Mouse (Mus musculus): ENCODE data around the gene Psmd3. TPM values are rescaled to one million over a fixed set of nuclear protein-coding genes. Genes with fewer than 3 reads are reported as not detected.

Gene Psmd3
- total and polyA plus RNA-seq, 2 experiments from 2014 or later = 129 to 182 TPM

DNA sequence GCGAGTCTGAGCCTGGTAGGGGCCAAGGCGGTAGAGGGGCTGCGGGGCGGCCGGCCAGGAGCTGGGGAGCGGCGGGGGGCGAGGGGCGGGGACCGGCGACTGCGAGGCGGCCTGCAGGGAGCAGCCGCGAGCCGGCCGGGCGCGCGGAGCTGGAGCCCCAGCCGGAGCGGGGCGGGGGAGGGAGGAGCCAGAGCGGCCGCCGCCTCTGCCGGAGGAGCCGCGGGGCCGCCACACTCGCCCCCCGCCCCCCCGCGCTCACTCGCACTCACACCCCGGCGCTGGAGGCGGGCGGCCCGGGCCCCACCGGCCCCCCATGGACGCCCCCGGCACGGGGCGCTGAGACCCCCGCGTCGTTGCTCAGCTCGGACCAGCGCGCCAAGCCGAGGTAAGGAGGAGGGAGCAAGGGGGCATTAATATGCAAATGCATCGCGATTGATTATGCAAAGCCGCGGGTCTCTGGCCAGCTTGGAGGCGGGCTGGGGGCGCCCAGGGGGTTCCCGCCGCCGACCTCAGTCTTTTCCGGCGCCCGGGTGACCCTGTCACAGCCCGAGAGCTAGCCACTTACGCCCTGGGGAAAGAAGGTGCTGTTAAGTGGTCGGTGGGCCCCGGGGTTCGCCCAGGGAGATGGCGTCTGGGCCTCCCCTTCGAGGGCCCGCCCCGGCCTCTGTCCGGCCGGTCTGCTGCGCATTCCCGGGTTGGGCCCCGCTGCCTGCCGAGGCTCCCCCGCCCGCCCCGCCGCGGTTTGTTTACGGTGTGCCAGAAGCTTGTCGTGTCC lies 59.5 kb downstream of the Psmd3 start:
- H3K9me3 ChIP-seq (ENCODE audit: low read length) = no peaks in the 10 kb centered on the region
- DNase-seq (ENCODE audit: low spot score) = peak; percentile 92
- no peaks in the 10 kb centered on the region for H3K36me3 ChIP-seq (ENCODE audit: insufficient read depth, low read length)
- peaks cover 37% of the 10 kb centered on the region for H3K4me1 ChIP-seq (ENCODE audit: insufficient read depth, low read length)
- peak overlapping the region; percentile 99 for H3K9ac ChIP-seq (replicated peaks; ENCODE audit: low read length, poor library complexity, severe bottlenecking)
- peak overlapping the region; percentile 99 for H3K27ac ChIP-seq (ENCODE audit: low read depth, low read length)
- peak; percentile 38; the same call in 1 of the 2 replicates for TF ChIP-seq CTCF (IDR thresholded peaks at IDR 0.05)
- H3K4me3 ChIP-seq (ENCODE audit: low read depth, low read length) = peak overlapping the region; percentile 79
- H3K27me3 ChIP-seq (ENCODE audit: insufficient read depth, low read length) = no peaks in the 10 kb centered on the region
- H3K4me2 ChIP-seq (ENCODE audit: low read depth, low read length, poor library complexity, severe bottlenecking) = peak overlapping the region; percentile 94
- peak; percentile 69 for ATAC-seq (ENCODE audit: low FRiP score)
- 1% methylated on average over 56 of the region's 86 CpGs for WGBS

GRCm38 (mm10) chr11:98742397-98743291 lies 60.3 kb downstream of the Psmd3 start:
- Histone ChIP-seq H3K27ac (ENCODE audit: low read depth, low read length) (peak overlapping the region; percentile 99), H3K4me3 (ENCODE audit: low read depth, low read length) (peak overlapping the region; percentile 79), H3K9ac (replicated peaks; ENCODE audit: low read length, poor library complexity, severe bottlenecking) (peak overlapping the region; percentile 99), H3K4me1 (ENCODE audit: insufficient read depth, low read length) (peaks cover 43% of the 10 kb centered on the region), H3K9me3 (ENCODE audit: low read length) (no peaks in the 10 kb centered on the region), H3K27me3 (ENCODE audit: insufficient read depth, low read length) (no peaks in the 10 kb centered on the region), H3K36me3 (ENCODE audit: insufficient read depth, low read length) (no peaks in the 10 kb centered on the region), H3K4me2 (ENCODE audit: low read depth, low read length, poor library complexity, severe bottlenecking) (peak overlapping the region; percentile 94)
- DNase-seq (ENCODE audit: low spot score) (peak; percentile 68), ATAC-seq (ENCODE audit: low FRiP score) (peak; percentile 8; the same call in 1 of the 2 replicates)
- TF ChIP-seq CTCF (IDR thresholded peaks at IDR 0.05) = no peak
- WGBS = 0% methylated on average over 19 of the region's 21 CpGs

- DNase-seq (ENCODE audit: low spot score) = peak; percentile 83
- 4% methylated on average over 9 of the region's 9 CpGs for WGBS
These were observed 61.4 kb downstream of the Psmd3 start for GRCm38 (mm10) chr11:98743655-98744345.

DNA sequence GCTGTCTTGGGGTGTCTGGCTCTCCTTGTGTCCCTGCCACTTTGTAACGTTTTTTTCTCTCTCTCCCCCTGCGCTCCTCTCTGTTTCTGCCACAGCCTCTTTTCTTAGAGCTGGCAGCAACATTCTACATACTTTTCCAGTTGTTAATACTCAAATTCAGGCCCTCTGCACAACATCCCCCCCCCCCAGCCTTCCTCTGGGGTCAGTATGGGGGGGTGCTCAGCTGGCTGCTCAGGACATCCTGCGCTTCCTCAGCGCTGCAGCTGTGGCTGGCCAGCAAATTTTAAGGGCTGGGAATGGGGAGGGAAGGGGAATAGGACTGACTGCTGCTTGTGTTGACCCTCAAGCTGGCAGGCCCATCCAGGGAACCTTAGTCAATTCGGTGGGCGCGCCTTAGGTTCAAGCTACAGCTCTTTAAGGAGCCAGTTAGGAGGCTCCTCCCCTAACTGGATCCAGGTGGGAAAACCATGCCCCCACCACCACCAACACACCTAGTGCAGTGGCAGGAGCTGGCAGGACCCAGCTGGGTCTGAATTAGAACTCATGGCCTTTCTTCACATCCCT lies 62.2 kb downstream of the Psmd3 start:
- Histone ChIP-seq H3K4me1 (ENCODE audit: insufficient read depth, low read length) (peaks cover 56% of the 10 kb centered on the region), H3K4me3 (ENCODE audit: low read depth, low read length) (peak overlapping the region; percentile 79), H3K27ac (ENCODE audit: low read depth, low read length) (peak overlapping the region; percentile 99), H3K27me3 (ENCODE audit: insufficient read depth, low read length) (no peaks in the 10 kb centered on the region), H3K9me3 (ENCODE audit: low read length) (no peaks in the 10 kb centered on the region), H3K9ac (replicated peaks; ENCODE audit: low read length, poor library complexity, severe bottlenecking) (peak overlapping the region; percentile 99), H3K4me2 (ENCODE audit: low read depth, low read length, poor library complexity, severe bottlenecking) (peak overlapping the region; percentile 94), H3K36me3 (ENCODE audit: insufficient read depth, low read length) (no peaks in the 10 kb centered on the region)
- DNase-seq (ENCODE audit: low spot score) (no peak), ATAC-seq (ENCODE audit: low FRiP score) (no peak)
- no peak for TF ChIP-seq CTCF (IDR thresholded peaks at IDR 0.05)
- WGBS = 32% methylated on average over 7 of the region's 7 CpGs

More at GRCm38 (mm10) chr11:98743655-98744345, 61.4 kb downstream of the Psmd3 start:
- no peak for TF ChIP-seq CTCF (IDR thresholded peaks at IDR 0.05)
- peaks cover 49% of the 10 kb centered on the region for H3K4me1 ChIP-seq (ENCODE audit: insufficient read depth, low read length)
- H3K36me3 ChIP-seq (ENCODE audit: insufficient read depth, low read length) = no peaks in the 10 kb centered on the region
- no peaks in the 10 kb centered on the region for H3K27me3 ChIP-seq (ENCODE audit: insufficient read depth, low read length)
- peak overlapping the region; percentile 99 for H3K9ac ChIP-seq (replicated peaks; ENCODE audit: low read length, poor library complexity, severe bottlenecking)
- no peaks in the 10 kb centered on the region for H3K9me3 ChIP-seq (ENCODE audit: low read length)
- peak overlapping the region; percentile 99 for H3K27ac ChIP-seq (ENCODE audit: low read depth, low read length)
- no peak for ATAC-seq (ENCODE audit: low FRiP score)
- peak overlapping the region; percentile 94 for H3K4me2 ChIP-seq (ENCODE audit: low read depth, low read length, poor library complexity, severe bottlenecking)
- H3K4me3 ChIP-seq (ENCODE audit: low read depth, low read length) = peak overlapping the region; percentile 79

Other genes with a start within 250 kb of the Psmd3 start
- 68.3 and 79.2 TPM in 2 replicates for gene Mien1, start 243.6 kb upstream of the Psmd3 start, total RNA-seq (2014; rRNA removed)
- gene Mien1, start 243.6 kb upstream of the Psmd3 start, polyA plus RNA-seq (2015; fragmentation: Nextera tagmentation; extraction: Ambion mirVana) = 243 and 246 TPM in 2 replicates
- 0.71 and 0.82 TPM in 2 replicates for gene Grb7, start 236.2 kb upstream of the Psmd3 start, total RNA-seq (2014; rRNA removed)
- 1.00 and 1.3 TPM in 2 replicates for gene Grb7, start 236.2 kb upstream of the Psmd3 start, polyA plus RNA-seq (2015; fragmentation: Nextera tagmentation; extraction: Ambion mirVana)
- gene Ikzf3, start 136.5 kb upstream of the Psmd3 start, total RNA-seq (2014; rRNA removed) = 0.05 TPM in 1 of 2 replicates, not detected in the other
- 0.16 TPM in 1 of 2 replicates, not detected in the other for gene Ikzf3, start 136.5 kb upstream of the Psmd3 start, polyA plus RNA-seq (2015; fragmentation: Nextera tagmentation; extraction: Ambion mirVana)
- gene Zpbp2, start 131.5 kb upstream of the Psmd3 start, total RNA-seq (2014; rRNA removed) = 0.24 TPM in 1 of 2 replicates, not detected in the other
- 0.36 and 0.39 TPM in 2 replicates for gene Zpbp2, start 131.5 kb upstream of the Psmd3 start, polyA plus RNA-seq (2015; fragmentation: Nextera tagmentation; extraction: Ambion mirVana)
- 104 and 115 TPM in 2 replicates for gene Ormdl3, start 95.2 kb upstream of the Psmd3 start, total RNA-seq (2014; rRNA removed)
- gene Ormdl3, start 95.2 kb upstream of the Psmd3 start, polyA plus RNA-seq (2015; fragmentation: Nextera tagmentation; extraction: Ambion mirVana) = 108 and 111 TPM in 2 replicates
- gene Lrrc3c, start 84.3 kb upstream of the Psmd3 start, total RNA-seq (2014; rRNA removed) = not detected in 2 replicates
- gene Lrrc3c, start 84.3 kb upstream of the Psmd3 start, polyA plus RNA-seq (2015; fragmentation: Nextera tagmentation; extraction: Ambion mirVana) = not detected in 2 replicates
- gene Gm12355, start 56.9 kb upstream of the Psmd3 start, total RNA-seq (2014; rRNA removed) = not detected in 2 replicates
- 0.28 and 0.44 TPM in 2 replicates for gene Gm12355, start 56.9 kb upstream of the Psmd3 start, polyA plus RNA-seq (2015; fragmentation: Nextera tagmentation; extraction: Ambion mirVana)
- gene Gsdma3, start 56.2 kb upstream of the Psmd3 start, total RNA-seq (2014; rRNA removed) = not detected in 2 replicates
- gene Gsdma3, start 56.2 kb upstream of the Psmd3 start, polyA plus RNA-seq (2015; fragmentation: Nextera tagmentation; extraction: Ambion mirVana) = not detected in 2 replicates
- not detected in 2 replicates for gene Gsdma2, start 35.8 kb upstream of the Psmd3 start, total RNA-seq (2014; rRNA removed)
- 0.12 and 0.15 TPM in 2 replicates for gene Gsdma2, start 35.8 kb upstream of the Psmd3 start, polyA plus RNA-seq (2015; fragmentation: Nextera tagmentation; extraction: Ambion mirVana)
- gene Gsdma, start 18.2 kb upstream of the Psmd3 start, total RNA-seq (2014; rRNA removed) = 0.05 TPM in 1 of 2 replicates, not detected in the other
- 0.11 TPM in 1 of 2 replicates, not detected in the other for gene Gsdma, start 18.2 kb upstream of the Psmd3 start, polyA plus RNA-seq (2015; fragmentation: Nextera tagmentation; extraction: Ambion mirVana)
- not detected in 2 replicates for gene Csf3, start 18.7 kb downstream of the Psmd3 start, total RNA-seq (2014; rRNA removed)
- not detected in 2 replicates for gene Csf3, start 18.7 kb downstream of the Psmd3 start, polyA plus RNA-seq (2015; fragmentation: Nextera tagmentation; extraction: Ambion mirVana)
- 66.6 and 81.2 TPM in 2 replicates for gene Med24, start 46.9 kb downstream of the Psmd3 start, total RNA-seq (2014; rRNA removed)
- gene Med24, start 46.9 kb downstream of the Psmd3 start, polyA plus RNA-seq (2015; fragmentation: Nextera tagmentation; extraction: Ambion mirVana) = 52.2 and 59.8 TPM in 2 replicates
- gene Thra, start 58.1 kb downstream of the Psmd3 start, total RNA-seq (2014; rRNA removed) = 774 and 843 TPM in 2 replicates
- gene Thra, start 58.1 kb downstream of the Psmd3 start, polyA plus RNA-seq (2015; fragmentation: Nextera tagmentation; extraction: Ambion mirVana) = 165 and 182 TPM in 2 replicates
- gene Nr1d1, start 92.8 kb downstream of the Psmd3 start, total RNA-seq (2014; rRNA removed) = 7.1 and 11.0 TPM in 2 replicates
- gene Nr1d1, start 92.8 kb downstream of the Psmd3 start, polyA plus RNA-seq (2015; fragmentation: Nextera tagmentation; extraction: Ambion mirVana) = 12.3 and 14.3 TPM in 2 replicates
- gene Msl1, start 113.0 kb downstream of the Psmd3 start, total RNA-seq (2014; rRNA removed) = 88.3 and 107 TPM in 2 replicates
- 22.3 and 25.8 TPM in 2 replicates for gene Msl1, start 113.0 kb downstream of the Psmd3 start, polyA plus RNA-seq (2015; fragmentation: Nextera tagmentation; extraction: Ambion mirVana)
- gene Casc3, start 122.4 kb downstream of the Psmd3 start, total RNA-seq (2014; rRNA removed) = 29.4 and 32.2 TPM in 2 replicates
- 34.0 and 39.7 TPM in 2 replicates for gene Casc3, start 122.4 kb downstream of the Psmd3 start, polyA plus RNA-seq (2015; fragmentation: Nextera tagmentation; extraction: Ambion mirVana)
- gene Rapgefl1, start 154.2 kb downstream of the Psmd3 start, total RNA-seq (2014; rRNA removed) = 39.0 and 40.8 TPM in 2 replicates
- gene Rapgefl1, start 154.2 kb downstream of the Psmd3 start, polyA plus RNA-seq (2015; fragmentation: Nextera tagmentation; extraction: Ambion mirVana) = 10.9 and 11.4 TPM in 2 replicates
- 9.2 and 9.8 TPM in 2 replicates for gene Wipf2, start 181.1 kb downstream of the Psmd3 start, total RNA-seq (2014; rRNA removed)
- 3.0 and 3.8 TPM in 2 replicates for gene Wipf2, start 181.1 kb downstream of the Psmd3 start, polyA plus RNA-seq (2015; fragmentation: Nextera tagmentation; extraction: Ambion mirVana)
- 0.19 and 0.44 TPM in 2 replicates for gene Cdc6, start 225.2 kb downstream of the Psmd3 start, total RNA-seq (2014; rRNA removed)
- gene Cdc6, start 225.2 kb downstream of the Psmd3 start, polyA plus RNA-seq (2015; fragmentation: Nextera tagmentation; extraction: Ambion mirVana) = 0.52 and 0.65 TPM in 2 replicates
- gene Rara, start 245.3 kb downstream of the Psmd3 start, total RNA-seq (2014; rRNA removed) = 14.3 and 20.4 TPM in 2 replicates
- 8.2 and 8.7 TPM in 2 replicates for gene Rara, start 245.3 kb downstream of the Psmd3 start, polyA plus RNA-seq (2015; fragmentation: Nextera tagmentation; extraction: Ambion mirVana)